In genomic region chr17:34913930-34914665, GRCm38 (mm10) we compare ENCODE assay signal across 12 mouse cellular contexts. TPM values are rescaled to one million over a fixed set of nuclear protein-coding genes. Genes with fewer than 3 reads are reported as not detected.
A peak's percentile ranks its signal among the peaks of the same experiment; 100 is the strongest.
DNase-seq lines count a peak whose midpoint lies in the region; ATAC-seq and TF ChIP-seq lines count a peak whose summit lies in the region.
"Had no signal": no experiment of that assay in that cellular context is flagged by ENCODE, and none has a peak within 500 bp of the region (broad histone marks: within the 10 kb centered on the region; RNA-seq: fewer than 3 reads in every experiment).

Gene Slc44a4, plus strand, starts transcription at chr17:34914466.

- H3K27me3 ChIP-seq in hindbrain, embryonic 12.5 days, result no peaks in the 10 kb centered on the region
- no peaks in the 10 kb centered on the region for H3K27me3 ChIP-seq in hindbrain, embryonic 13.5 days
- H3K27me3 ChIP-seq in embryonic facial prominence, embryonic 13.5 days, result no peaks in the 10 kb centered on the region
- H3K27me3 ChIP-seq in kidney, embryonic 16.5 days (ENCODE audit: insufficient read depth, low read length), result no peaks in the 10 kb centered on the region
- no peaks in the 10 kb centered on the region for H3K27me3 ChIP-seq in lung, postnatal 0 days (replicated peaks; ENCODE audit: insufficient read depth, low read length)
- H3K27me3 ChIP-seq: neural tube, embryonic 12.5 days had no signal

- no peak within 1 kb of the TSS for H3K9ac ChIP-seq in hindbrain, embryonic 12.5 days
- no peak within 1 kb of the TSS for H3K9ac ChIP-seq in hindbrain, embryonic 13.5 days
- peak within 1 kb of the TSS; percentile 44; the same call in 1 of the 2 replicates for H3K9ac ChIP-seq in embryonic facial prominence, embryonic 13.5 days
- H3K9ac ChIP-seq in kidney, embryonic 16.5 days (replicated peaks; ENCODE audit: low read length), result peak within 1 kb of the TSS; percentile 42
- no peak within 1 kb of the TSS for H3K9ac ChIP-seq in lung, postnatal 0 days (replicated peaks; ENCODE audit: low read depth)
- H3K9ac ChIP-seq: liver, embryonic 14.5 days; neural tube, embryonic 12.5 days had no signal

- no peak within 1 kb of the TSS for H3K4me3 ChIP-seq in hindbrain, embryonic 12.5 days
- H3K4me3 ChIP-seq in hindbrain, embryonic 13.5 days, result no peak within 1 kb of the TSS
- no peak within 1 kb of the TSS for H3K4me3 ChIP-seq in embryonic facial prominence, embryonic 13.5 days
- peak within 1 kb of the TSS; percentile 8; the same call in 1 of the 2 replicates for H3K4me3 ChIP-seq in kidney, embryonic 16.5 days (ENCODE audit: low read length)
- no peak within 1 kb of the TSS for H3K4me3 ChIP-seq in lung, postnatal 0 days (ENCODE audit: low read depth, low read length)
- H3K4me3 ChIP-seq: neural tube, embryonic 12.5 days had no signal

- peaks cover 53% of the 10 kb centered on the region for H3K36me3 ChIP-seq in hindbrain, embryonic 12.5 days
- peaks cover 51% of the 10 kb centered on the region for H3K36me3 ChIP-seq in hindbrain, embryonic 13.5 days
- peaks cover 49% of the 10 kb centered on the region for H3K36me3 ChIP-seq in embryonic facial prominence, embryonic 13.5 days
- peaks cover 48% of the 10 kb centered on the region for H3K36me3 ChIP-seq in kidney, embryonic 16.5 days (ENCODE audit: insufficient read depth, low read length)
- H3K36me3 ChIP-seq in lung, postnatal 0 days (ENCODE audit: insufficient read depth, low read length), result 0 out of 2 replicates have a peak, but pooled peaks cover 19% of the 10 kb centered on the region

- DNase-seq in lung, postnatal 0 days (ENCODE audit: low spot score), result peak; percentile 46
- no peak for DNase-seq in T-cell, adult 2 months (ENCODE audit: low spot score)
- no peak for DNase-seq in embryo, embryonic 9.5 days (ENCODE audit: extremely low spot score)
- DNase-seq in embryo, embryonic 10.5 days (ENCODE audit: low spot score), result no peak
- DNase-seq: cerebellum, adult 18-20 months; thymus, postnatal 36 days had no signal

- peaks cover 2% of the 10 kb centered on the region; the same call in 1 of the 2 replicates for H3K4me1 ChIP-seq in hindbrain, embryonic 12.5 days
- no peaks in the 10 kb centered on the region for H3K4me1 ChIP-seq in hindbrain, embryonic 13.5 days (replicated peaks)
- peaks cover 10% of the 10 kb centered on the region for H3K4me1 ChIP-seq in embryonic facial prominence, embryonic 13.5 days
- peaks cover 5% of the 10 kb centered on the region for H3K4me1 ChIP-seq in kidney, embryonic 16.5 days (ENCODE audit: insufficient read depth, low read length)
- H3K4me1 ChIP-seq in lung, postnatal 0 days (ENCODE audit: insufficient read depth, low read depth, low read length), result 0 out of 2 replicates have a peak, but pooled peaks cover 4% of the 10 kb centered on the region
- H3K4me1 ChIP-seq: neural tube, embryonic 12.5 days had no signal

- no peak within 1 kb of the TSS for H3K4me2 ChIP-seq in hindbrain, embryonic 12.5 days (replicated peaks)
- no peak within 1 kb of the TSS for H3K4me2 ChIP-seq in hindbrain, embryonic 13.5 days
- no peak within 1 kb of the TSS for H3K4me2 ChIP-seq in embryonic facial prominence, embryonic 13.5 days
- H3K4me2 ChIP-seq in kidney, embryonic 16.5 days (replicated peaks; ENCODE audit: low read depth, low read length), result peak within 1 kb of the TSS; percentile 35
- peak within 1 kb of the TSS; percentile 38 for H3K4me2 ChIP-seq in lung, postnatal 0 days (replicated peaks; ENCODE audit: low read depth, low read length)
- H3K4me2 ChIP-seq: neural tube, embryonic 12.5 days had no signal

- no peak for TF ChIP-seq EP300 in lung, postnatal 0 days (IDR thresholded peaks at IDR 0.05)

- no peaks in the 10 kb centered on the region for H3K9me3 ChIP-seq in hindbrain, embryonic 12.5 days (replicated peaks)
- H3K9me3 ChIP-seq in hindbrain, embryonic 13.5 days, result no peaks in the 10 kb centered on the region
- no peaks in the 10 kb centered on the region for H3K9me3 ChIP-seq in embryonic facial prominence, embryonic 13.5 days
- no peaks in the 10 kb centered on the region for H3K9me3 ChIP-seq in kidney, embryonic 16.5 days (ENCODE audit: low read length)
- H3K9me3 ChIP-seq in lung, postnatal 0 days (ENCODE audit: low read length), result no peaks in the 10 kb centered on the region
- H3K9me3 ChIP-seq: neural tube, embryonic 12.5 days had no signal

- no peak for ATAC-seq in hindbrain, embryonic 12.5 days (ENCODE audit: low FRiP score)
- ATAC-seq in hindbrain, embryonic 13.5 days (ENCODE audit: low FRiP score), result no peak
- ATAC-seq in embryonic facial prominence, embryonic 13.5 days (ENCODE audit: insufficient number of reproducible peaks, insufficient read depth, low FRiP score, low TSS enrichment, low read depth), result no peak
- no peak for ATAC-seq in kidney, embryonic 16.5 days (ENCODE audit: low FRiP score, low TSS enrichment)
- ATAC-seq in lung, postnatal 0 days, result peak; percentile 32; the same call in 1 of the 2 replicates

- 0 out of 2 replicates have a peak within 1 kb of the TSS, but pooled peaks have one; percentile 12 for H3K27ac ChIP-seq in hindbrain, embryonic 12.5 days
- H3K27ac ChIP-seq in hindbrain, embryonic 13.5 days, result no peak within 1 kb of the TSS
- peak within 1 kb of the TSS; percentile 18; the same call in 1 of the 2 replicates for H3K27ac ChIP-seq in embryonic facial prominence, embryonic 13.5 days
- peak within 1 kb of the TSS; percentile 56 for H3K27ac ChIP-seq in kidney, embryonic 16.5 days (ENCODE audit: low read length)
- peak within 1 kb of the TSS; percentile 28; the same call in 1 of the 2 replicates for H3K27ac ChIP-seq in lung, postnatal 0 days (ENCODE audit: low read length)
- H3K27ac ChIP-seq: liver, embryonic 14.5 days; neural tube, embryonic 12.5 days had no signal

- WGBS in hindbrain, embryonic 12.5 days, result 36% methylated on average over 18 of the region's 18 CpGs
- WGBS in hindbrain, embryonic 13.5 days, result 38% methylated on average over 18 of the region's 18 CpGs
- 27% methylated on average over 18 of the region's 18 CpGs for WGBS in embryonic facial prominence, embryonic 13.5 days
- WGBS in kidney, embryonic 16.5 days, result 34% methylated on average over 18 of the region's 18 CpGs
- 29% methylated on average over 17 of the region's 18 CpGs for WGBS in lung, postnatal 0 days

- no peak for TF ChIP-seq CTCF in lung, postnatal 0 days (IDR thresholded peaks at IDR 0.05)

RNA-seq across cellular contexts. Expression of gene Slc44a4, which starts in this region (rescaled TPM):
- polyA plus RNA-seq in hindbrain, embryonic 12.5 days (2016; fragmentation: Nextera tagmentation; extraction: Ambion mirVana), result 0.13 and 0.15 TPM in 2 replicates
- polyA plus RNA-seq in hindbrain, embryonic 13.5 days (2015; fragmentation: Nextera tagmentation; extraction: Ambion mirVana), result 0.17 TPM in 1 of 2 replicates, not detected in the other
- 0.24 and 0.83 TPM in 2 replicates for polyA plus RNA-seq in embryonic facial prominence, embryonic 13.5 days (2015; fragmentation: Nextera tagmentation; extraction: Ambion mirVana)
- 17.9 and 18.9 TPM in 2 replicates for polyA plus RNA-seq in kidney, embryonic 16.5 days (2015; fragmentation: Nextera tagmentation; extraction: Ambion mirVana)
- 7.0 and 7.3 TPM in 2 replicates for polyA plus RNA-seq in lung, postnatal 0 days (2015; fragmentation: Nextera tagmentation; extraction: Ambion mirVana)
- polyA plus RNA-seq: neural tube, embryonic 12.5 days had no signal

Comparison
In these comparisons a context has a peak if more than half of its experiments do, and no peak if none do; other contexts are left out.
1. H3K4me2 ChIP-seq: peak in kidney, embryonic 16.5 days (single experiment) and lung, postnatal 0 days (single experiment); none in hindbrain, embryonic 12.5 days (single experiment), hindbrain, embryonic 13.5 days (single experiment) and embryonic facial prominence, embryonic 13.5 days (single experiment).
2. H3K9ac ChIP-seq: peak in embryonic facial prominence, embryonic 13.5 days (single experiment) and kidney, embryonic 16.5 days (single experiment); none in hindbrain, embryonic 12.5 days (single experiment), hindbrain, embryonic 13.5 days (single experiment) and lung, postnatal 0 days (single experiment).